ENCODE assay signal across 17 mouse cellular contexts in the genomic region with DNA sequence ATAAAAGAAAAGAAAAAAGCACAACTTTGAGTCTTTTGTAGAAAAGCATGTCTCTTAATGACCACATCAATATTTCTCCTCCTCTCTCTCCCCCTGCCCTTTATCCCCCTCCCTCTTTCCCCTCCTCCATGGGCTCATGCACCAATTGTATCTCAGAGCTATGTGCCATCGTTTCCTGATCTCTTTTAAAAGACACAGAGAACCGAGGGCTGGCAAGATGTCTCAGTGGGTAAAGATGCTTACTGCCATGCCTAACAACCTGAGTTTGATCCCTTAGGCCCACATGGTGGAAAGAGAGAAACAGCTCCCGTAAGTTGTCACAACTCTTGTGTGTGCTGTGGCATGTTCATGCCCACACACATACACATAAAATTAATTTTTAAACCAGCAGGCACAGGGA. TPM values are rescaled to one million over a fixed set of nuclear protein-coding genes. Genes with fewer than 3 reads are reported as not detected.
DNase-seq lines count a peak whose midpoint lies in the region; ATAC-seq and TF ChIP-seq lines count a peak whose summit lies in the region.
"Had no signal": no experiment of that assay in that cellular context is flagged by ENCODE, and none has a peak within 500 bp of the region (broad histone marks: within the 10 kb centered on the region; RNA-seq: fewer than 3 reads in every experiment).

No protein-coding gene starts in this region.

- WGBS in heart, embryonic 10.5 days = 47% methylated on average over 3 of the region's 3 CpGs
- 43% methylated on average over 3 of the region's 3 CpGs for WGBS in heart, embryonic 11.5 days (ENCODE audit: insufficient replicate concordance)
- WGBS in liver, embryonic 14.5 days (ENCODE audit: insufficient replicate concordance) = 40% methylated on average over 3 of the region's 3 CpGs
- 42% methylated on average over 3 of the region's 3 CpGs for WGBS in stomach, embryonic 16.5 days

- no peaks in the 10 kb centered on the region for H3K9me3 ChIP-seq in heart, embryonic 10.5 days
- H3K9me3 ChIP-seq in heart, embryonic 11.5 days (replicated peaks; ENCODE audit: control insufficient read depth, low read length) = no peaks in the 10 kb centered on the region
- no peaks in the 10 kb centered on the region for H3K9me3 ChIP-seq in megakaryocyte, embryonic 14.5 days
- no peaks in the 10 kb centered on the region for H3K9me3 ChIP-seq in liver, embryonic 14.5 days (ENCODE audit: control insufficient read depth, low read length)
- no peaks in the 10 kb centered on the region for H3K9me3 ChIP-seq in stomach, embryonic 16.5 days (replicated peaks; ENCODE audit: control insufficient read depth, low read length)
- H3K9me3 ChIP-seq: hindbrain, embryonic 15.5 days; neural tube, embryonic 13.5 days had no signal

- H3K4me1 ChIP-seq in heart, embryonic 10.5 days = peaks cover 51% of the 10 kb centered on the region
- H3K4me1 ChIP-seq in heart, embryonic 11.5 days (ENCODE audit: control insufficient read depth, insufficient read depth, low read length) = peaks cover 38% of the 10 kb centered on the region
- peaks cover 95% of the 10 kb centered on the region for H3K4me1 ChIP-seq in megakaryocyte, embryonic 14.5 days
- peaks cover 70 to 79% of the 10 kb centered on the region in 2 experiments for H3K4me1 ChIP-seq in liver, embryonic 14.5 days (replicated peaks; ENCODE audit: control insufficient read depth in 2 of 2, insufficient read depth in 2 of 2, low read length in 1 of 2)
- peaks cover 11% of the 10 kb centered on the region for H3K4me1 ChIP-seq in stomach, embryonic 16.5 days (ENCODE audit: control insufficient read depth, insufficient read depth, low read length)

- no peak overlapping the region; the same call in 1 of the 2 replicates for H3K4me2 ChIP-seq in heart, embryonic 11.5 days
- H3K4me2 ChIP-seq in liver, embryonic 14.5 days (ENCODE audit: low read depth) = peak overlapping the region; percentile 59
- H3K4me2 ChIP-seq in stomach, embryonic 16.5 days (ENCODE audit: low read depth, low read length) = peak overlapping the region; percentile 19; the same call in 1 of the 2 replicates

- ATAC-seq in heart, embryonic 11.5 days (replicated peaks; ENCODE audit: insufficient number of reproducible peaks, low FRiP score, low TSS enrichment) = no peak
- ATAC-seq in megakaryocyte, adult 5-6 weeks (ENCODE audit: poor library complexity, severe bottlenecking) = no peak
- ATAC-seq in liver, embryonic 14.5 days (ENCODE audit: insufficient read depth) = no peak
- no peak for ATAC-seq in stomach, embryonic 16.5 days (ENCODE audit: insufficient read depth, low FRiP score)

- H3K27me3 ChIP-seq in heart, embryonic 10.5 days (ENCODE audit: insufficient read depth, poor library complexity, severe bottlenecking) = peaks cover 16% of the 10 kb centered on the region
- 0 out of 2 replicates have a peak, but pooled peaks cover under 1% of the 10 kb centered on the region for H3K27me3 ChIP-seq in heart, embryonic 11.5 days (ENCODE audit: control insufficient read depth, insufficient read depth, low read length)
- H3K27me3 ChIP-seq in megakaryocyte, embryonic 14.5 days (replicated peaks) = no peaks in the 10 kb centered on the region
- no peaks in the 10 kb centered on the region for H3K27me3 ChIP-seq in liver, embryonic 14.5 days (ENCODE audit: control insufficient read depth, insufficient read depth, low read length)
- no peaks in the 10 kb centered on the region; the same call in 1 of the 2 replicates for H3K27me3 ChIP-seq in stomach, embryonic 16.5 days (ENCODE audit: control insufficient read depth, insufficient read depth, low read length)
- H3K27me3 ChIP-seq: hindbrain, embryonic 15.5 days had no signal

- no peak overlapping the region for H3K9ac ChIP-seq in heart, embryonic 11.5 days (ENCODE audit: low read depth, low read length)
- peak overlapping the region; percentile 59 for H3K9ac ChIP-seq in liver, embryonic 14.5 days (replicated peaks)
- no peak overlapping the region for H3K9ac ChIP-seq in stomach, embryonic 16.5 days (ENCODE audit: low read length)
- H3K9ac ChIP-seq: hindbrain, embryonic 15.5 days had no signal

- H3K4me3 ChIP-seq in heart, embryonic 10.5 days = no peak overlapping the region
- no peak overlapping the region for H3K4me3 ChIP-seq in heart, embryonic 11.5 days (ENCODE audit: low read depth, low read length)
- peak overlapping the region; percentile 83 for H3K4me3 ChIP-seq in megakaryocyte, embryonic 14.5 days (replicated peaks)
- peak overlapping the region in 1 of 2 experiments; percentile 29; a peak in 2 of 4 replicates for H3K4me3 ChIP-seq in liver, embryonic 14.5 days (ENCODE audit: insufficient read depth in 1 of 2, low read depth in 2 of 2, low read length in 2 of 2)
- H3K4me3 ChIP-seq in stomach, embryonic 16.5 days (replicated peaks; ENCODE audit: low read length) = no peak overlapping the region
- H3K4me3 ChIP-seq: neural tube, embryonic 13.5 days had no signal

- peak overlapping the region; percentile 79 for H3K27ac ChIP-seq in heart, embryonic 10.5 days
- no peak overlapping the region for H3K27ac ChIP-seq in heart, embryonic 11.5 days (ENCODE audit: low read depth, low read length)
- H3K27ac ChIP-seq in liver, embryonic 14.5 days = peak overlapping the region; percentile 94
- peak overlapping the region; percentile 91 for H3K27ac ChIP-seq in stomach, embryonic 16.5 days (ENCODE audit: low read length)
- H3K27ac ChIP-seq: kidney, postnatal 0 days; macrophage had no signal

- no peak for TF ChIP-seq EP300 in liver, embryonic 14.5 days (IDR thresholded peaks at IDR 0.05; ENCODE audit: low read depth)

- no peak for DNase-seq in heart, embryonic 10.5 days (ENCODE audit: low spot score)
- DNase-seq in liver, embryonic 14.5 days (ENCODE audit: low read depth in 3 of 3, low spot score in 3 of 3) = no peak
- no peak for DNase-seq in kidney, postnatal 4 days
- DNase-seq: B cell, adult 2 months; cerebellum, adult 8-10 months; gastrocnemius, postnatal 14 days; kidney, adult 18-20 months; midbrain, embryonic 14.5 days; spleen, adult 18-20 months had no signal

- H3K36me3 ChIP-seq in heart, embryonic 10.5 days = no peaks in the 10 kb centered on the region
- no peaks in the 10 kb centered on the region for H3K36me3 ChIP-seq in heart, embryonic 11.5 days (ENCODE audit: control insufficient read depth, insufficient read depth, low read length)
- H3K36me3 ChIP-seq in megakaryocyte, embryonic 14.5 days (replicated peaks; ENCODE audit: low read length) = peaks cover 18% of the 10 kb centered on the region
- no peaks in the 10 kb centered on the region for H3K36me3 ChIP-seq in liver, embryonic 14.5 days (replicated peaks; ENCODE audit: control insufficient read depth, insufficient read depth, low read depth)
- no peaks in the 10 kb centered on the region for H3K36me3 ChIP-seq in stomach, embryonic 16.5 days (ENCODE audit: control insufficient read depth, insufficient read depth, low read length)
- H3K36me3 ChIP-seq: hindbrain, embryonic 15.5 days; neural tube, embryonic 13.5 days had no signal

- no peak for TF ChIP-seq CTCF in liver, embryonic 14.5 days (IDR thresholded peaks at IDR 0.05; ENCODE audit: low read depth)

RNA-seq across cellular contexts. Expression of a gene that starts 6.9 kb away (rescaled TPM):
- polyA plus RNA-seq in heart, embryonic 10.5 days (2016; fragmentation: Nextera tagmentation; extraction: Ambion mirVana) = 3.2 and 6.6 TPM in 2 replicates
- polyA plus RNA-seq in heart, embryonic 11.5 days (2014; fragmentation: Nextera tagmentation; extraction: Ambion mirVana) = 3.5 and 3.6 TPM in 2 replicates
- polyA plus RNA-seq in megakaryocyte, embryonic 14.5 days (2012; ENCODE audit: insufficient read depth, low replicate concordance) = 25.1 and 50.6 TPM in 2 replicates
- total RNA-seq in megakaryocyte, adult 5-6 weeks (2015) = 5.2 and 6.3 TPM in 2 replicates
- total RNA-seq in megakaryocyte, adult 5-6 weeks (2017) = 6.1 and 6.3 TPM in 2 replicates
- 3.0 and 3.4 TPM in 2 replicates for polyA plus RNA-seq in liver, embryonic 14.5 days (2012; rRNA removed)
- polyA plus RNA-seq in liver, embryonic 14.5 days (2014; fragmentation: Nextera tagmentation; extraction: Ambion mirVana) = 9.9 and 10.2 TPM in 2 replicates
- polyA plus RNA-seq in stomach, embryonic 16.5 days (2015; fragmentation: Nextera tagmentation; extraction: Ambion mirVana) = 8.9 and 9.9 TPM in 2 replicates

RNA-seq across cellular contexts. Expression of a gene that starts 11.2 kb away (rescaled TPM):
- 1.6 and 4.0 TPM in 2 replicates for polyA plus RNA-seq in heart, embryonic 10.5 days (2016; fragmentation: Nextera tagmentation; extraction: Ambion mirVana)
- polyA plus RNA-seq in heart, embryonic 11.5 days (2014; fragmentation: Nextera tagmentation; extraction: Ambion mirVana) = 1.1 and 2.2 TPM in 2 replicates
- polyA plus RNA-seq in megakaryocyte, embryonic 14.5 days (2012; ENCODE audit: insufficient read depth, low replicate concordance) = 16.8 and 19.5 TPM in 2 replicates
- total RNA-seq in megakaryocyte, adult 5-6 weeks (2015) = 7.7 and 9.5 TPM in 2 replicates
- 9.2 and 9.4 TPM in 2 replicates for total RNA-seq in megakaryocyte, adult 5-6 weeks (2017)
- polyA plus RNA-seq in liver, embryonic 14.5 days (2012; rRNA removed) = 5.2 and 5.4 TPM in 2 replicates
- 2.9 and 3.4 TPM in 2 replicates for polyA plus RNA-seq in liver, embryonic 14.5 days (2014; fragmentation: Nextera tagmentation; extraction: Ambion mirVana)
- polyA plus RNA-seq in stomach, embryonic 16.5 days (2015; fragmentation: Nextera tagmentation; extraction: Ambion mirVana) = 1.7 and 3.0 TPM in 2 replicates

RNA-seq across cellular contexts. Expression of a gene that starts 34.9 kb away (rescaled TPM):
- polyA plus RNA-seq in heart, embryonic 10.5 days (2016; fragmentation: Nextera tagmentation; extraction: Ambion mirVana) = 23.6 and 29.5 TPM in 2 replicates
- polyA plus RNA-seq in heart, embryonic 11.5 days (2014; fragmentation: Nextera tagmentation; extraction: Ambion mirVana) = 20.8 and 22.8 TPM in 2 replicates
- 1.8 TPM in 1 of 2 replicates, not detected in the other for polyA plus RNA-seq in megakaryocyte, embryonic 14.5 days (2012; ENCODE audit: insufficient read depth, low replicate concordance)
- 48.5 and 50.3 TPM in 2 replicates for total RNA-seq in megakaryocyte, adult 5-6 weeks (2015)
- 62.7 and 65.3 TPM in 2 replicates for total RNA-seq in megakaryocyte, adult 5-6 weeks (2017)
- polyA plus RNA-seq in liver, embryonic 14.5 days (2012; rRNA removed) = 16.8 and 21.8 TPM in 2 replicates
- polyA plus RNA-seq in liver, embryonic 14.5 days (2014; fragmentation: Nextera tagmentation; extraction: Ambion mirVana) = 29.5 and 30.0 TPM in 2 replicates
- 18.8 and 20.3 TPM in 2 replicates for polyA plus RNA-seq in stomach, embryonic 16.5 days (2015; fragmentation: Nextera tagmentation; extraction: Ambion mirVana)

RNA-seq across cellular contexts. Expression of a gene that starts 59.3 kb away (rescaled TPM):
- polyA plus RNA-seq in heart, embryonic 10.5 days (2016; fragmentation: Nextera tagmentation; extraction: Ambion mirVana) = 25.1 and 25.8 TPM in 2 replicates
- polyA plus RNA-seq in heart, embryonic 11.5 days (2014; fragmentation: Nextera tagmentation; extraction: Ambion mirVana) = 8.5 and 10.4 TPM in 2 replicates
- polyA plus RNA-seq in megakaryocyte, embryonic 14.5 days (2012; ENCODE audit: insufficient read depth, low replicate concordance) = 8.9 and 14.4 TPM in 2 replicates
- total RNA-seq in megakaryocyte, adult 5-6 weeks (2015) = 2.3 and 3.4 TPM in 2 replicates
- total RNA-seq in megakaryocyte, adult 5-6 weeks (2017) = 4.6 and 5.1 TPM in 2 replicates
- polyA plus RNA-seq in liver, embryonic 14.5 days (2012; rRNA removed) = 4.8 and 6.0 TPM in 2 replicates
- 5.0 and 7.4 TPM in 2 replicates for polyA plus RNA-seq in liver, embryonic 14.5 days (2014; fragmentation: Nextera tagmentation; extraction: Ambion mirVana)
- 15.4 and 15.9 TPM in 2 replicates for polyA plus RNA-seq in stomach, embryonic 16.5 days (2015; fragmentation: Nextera tagmentation; extraction: Ambion mirVana)
